Mouse (Mus musculus): ENCODE data around the gene Hes6. TPM values are rescaled to one million over a fixed set of nuclear protein-coding genes. Genes with fewer than 3 reads are reported as not detected.
A peak's percentile ranks its signal among the peaks of the same experiment; 100 is the strongest.

The Hes6 gene
- polyA plus RNA-seq, 2 experiments from 2014 or later, result 11.4 to 12.5 TPM

DNA sequence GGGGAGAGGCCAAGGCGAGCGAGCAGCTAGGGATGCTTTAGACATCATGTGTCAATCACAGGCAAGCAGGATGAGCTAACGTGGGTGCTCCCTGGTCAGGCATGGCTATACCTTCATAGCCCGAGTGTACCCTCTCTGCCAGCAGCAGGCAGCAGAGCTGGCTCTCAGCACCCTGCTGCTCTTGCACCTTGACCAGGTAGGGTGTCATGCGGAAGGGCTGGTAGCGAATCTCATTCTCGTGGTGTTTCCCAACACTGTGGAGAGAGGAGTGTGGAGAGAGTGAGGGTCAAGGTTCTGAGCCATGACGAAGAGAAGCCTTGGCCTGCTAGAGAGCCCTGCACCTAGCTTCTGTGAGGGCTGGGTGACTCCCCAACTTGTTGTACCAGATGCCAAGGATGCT lies 25.9 kb upstream of the Hes6 start:
- ATAC-seq, result no peak

- ATAC-seq, result no peak
These were observed 23.7 kb upstream of the Hes6 start for GRCm38 (mm10) chr1:91437573-91437972.

- no peak for ATAC-seq
These were observed 23.2 kb upstream of the Hes6 start for GRCm38 (mm10) chr1:91437083-91437400.

DNA sequence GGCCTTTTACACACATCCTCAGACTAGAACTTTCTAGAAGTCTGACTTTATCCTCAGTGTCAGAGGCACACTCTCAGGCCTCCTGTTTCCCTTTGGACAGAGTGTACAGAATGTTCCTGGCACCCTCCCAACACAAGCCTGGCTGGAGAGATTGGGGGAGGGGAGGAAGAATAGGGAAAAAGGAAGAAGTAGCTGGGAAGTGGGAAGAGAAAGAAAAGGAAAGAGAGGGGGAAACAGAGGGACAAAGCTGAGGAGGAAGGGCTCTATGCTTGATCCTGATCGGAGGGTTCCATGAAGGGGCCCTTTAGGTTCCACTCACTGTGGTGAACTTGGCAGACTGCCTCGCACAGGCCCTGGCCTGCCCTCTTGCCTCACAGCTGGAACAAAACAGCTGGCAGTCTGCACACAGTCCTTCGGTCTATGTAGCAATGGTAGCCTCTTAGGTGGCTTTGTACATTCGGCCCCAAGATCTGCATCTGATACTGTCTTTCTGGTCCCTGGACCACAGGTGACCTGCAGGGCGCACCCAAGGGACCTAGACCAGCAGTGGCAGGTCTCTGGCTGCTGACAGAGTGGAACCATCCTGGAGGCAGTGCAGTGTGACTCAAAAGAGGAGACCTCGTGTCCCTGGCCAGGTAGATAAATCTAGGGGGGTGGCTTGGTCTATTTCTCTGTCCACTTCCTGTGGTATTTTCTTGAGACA lies 22.7 kb upstream of the Hes6 start:
- ATAC-seq, result no peak

DNA sequence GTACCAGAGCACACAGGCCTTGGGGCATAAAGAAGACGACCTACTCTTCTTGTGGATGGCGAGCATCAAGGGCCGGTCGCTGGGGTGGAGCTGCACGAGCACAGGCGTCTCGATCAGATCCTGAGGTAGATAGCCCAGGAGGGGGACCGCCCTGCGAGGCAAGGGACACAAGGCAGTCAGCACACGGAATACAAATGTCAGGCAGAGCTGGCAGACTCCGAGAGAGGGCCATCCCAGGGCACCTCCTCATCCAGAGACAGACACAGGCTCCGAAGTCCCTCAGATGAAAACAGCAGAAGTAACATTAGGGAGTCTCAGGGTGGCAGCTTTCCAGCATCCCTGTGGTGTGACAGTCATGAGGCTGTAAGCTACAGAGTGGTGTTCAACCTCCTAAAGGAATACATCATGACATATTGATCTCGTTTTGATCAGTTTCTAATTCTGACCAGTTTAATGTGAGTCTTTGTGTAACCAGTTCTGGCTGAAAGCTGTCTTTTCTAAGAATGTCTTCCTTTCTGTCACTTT lies 21.8 kb upstream of the Hes6 start:
- ATAC-seq, result no peak

- ATAC-seq, result no peak
These were observed 21.1 kb upstream of the Hes6 start for GRCm38 (mm10) chr1:91434905-91435304.

GRCm38 (mm10) chr1:91430761-91431160 lies 16.9 kb upstream of the Hes6 start:
- no peak for ATAC-seq

DNA sequence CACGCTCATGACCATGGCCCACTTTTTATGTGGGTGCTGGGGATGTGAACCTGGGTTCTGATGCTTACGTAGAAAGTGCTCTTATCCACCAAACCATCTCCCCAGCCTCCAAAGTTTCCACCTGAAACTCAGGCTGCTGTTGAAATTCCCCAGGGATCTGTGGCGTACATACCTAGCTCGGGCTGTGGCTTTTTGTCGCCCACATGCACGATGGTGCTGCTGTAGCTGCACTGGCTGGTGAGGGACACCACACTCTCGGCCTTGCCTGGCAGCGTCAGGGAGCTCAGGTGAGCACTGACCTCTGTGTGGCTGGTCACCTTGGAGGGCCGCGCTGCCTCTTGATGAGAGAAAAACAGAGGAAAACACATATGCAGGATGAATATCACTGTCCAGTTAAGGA lies 15.4 kb upstream of the Hes6 start:
- ATAC-seq, result no peak

GRCm38 (mm10) chr1:91428614-91429013 lies 14.8 kb upstream of the Hes6 start:
- peak; percentile 84 for ATAC-seq

DNA sequence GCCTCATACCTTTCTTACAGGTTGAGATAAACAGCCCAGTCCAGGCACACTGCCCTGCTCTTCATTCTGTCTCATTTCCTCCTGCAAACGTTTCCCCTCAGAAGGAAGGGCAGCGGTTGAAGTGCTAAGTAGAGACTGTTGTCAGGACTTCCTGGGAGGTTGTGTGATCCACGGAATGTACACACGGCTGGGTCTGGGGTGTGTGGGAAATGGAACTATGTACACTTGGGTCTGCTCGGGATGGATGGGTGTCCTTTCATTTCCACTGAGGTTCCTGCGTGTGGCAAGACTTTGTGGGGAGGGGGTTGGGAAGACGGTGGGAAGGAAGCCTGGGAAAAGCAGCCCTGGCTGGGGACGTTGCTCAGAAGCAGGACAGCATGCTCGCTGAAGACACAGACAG lies 12.6 kb upstream of the Hes6 start:
- no peak for ATAC-seq

GRCm38 (mm10) chr1:91420601-91421065 lies 6.8 kb upstream of the Hes6 start:
- no peak for ATAC-seq

DNA sequence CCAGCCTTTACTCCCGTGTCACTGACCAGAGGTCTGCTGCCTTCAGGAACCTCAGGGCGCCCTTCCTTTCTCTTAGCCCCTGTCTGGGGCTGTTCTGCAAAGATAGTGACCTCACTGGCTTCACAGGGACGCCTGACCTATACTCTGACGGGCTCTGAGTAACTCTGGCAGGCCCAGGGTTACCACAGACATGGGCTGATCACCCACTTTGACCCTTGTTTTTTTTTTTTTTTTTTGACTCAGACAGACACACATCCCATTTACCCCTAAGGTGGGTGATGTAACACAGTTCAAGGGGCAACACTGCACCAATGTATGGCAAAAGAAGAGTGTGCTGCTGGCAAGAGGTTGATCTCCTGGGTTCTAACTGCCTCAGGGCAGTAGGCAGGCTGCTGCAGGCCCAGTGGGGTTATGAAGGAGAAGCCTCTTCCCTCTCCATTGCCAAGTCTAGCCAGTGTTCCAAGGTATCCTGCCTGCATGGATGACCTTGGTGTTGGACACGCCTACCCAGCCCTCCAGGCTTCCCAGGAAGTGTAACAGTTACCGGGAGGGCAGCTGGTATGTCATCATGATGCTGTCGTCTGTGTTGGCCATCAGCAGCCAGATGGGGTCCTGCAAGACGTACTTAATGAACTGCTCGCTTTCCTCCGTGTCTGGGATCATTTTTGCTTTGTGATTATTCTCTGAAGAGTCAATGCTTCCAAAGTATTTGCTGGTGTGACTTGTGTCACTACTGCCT lies 6.2 kb upstream of the Hes6 start:
- ATAC-seq, result no peak

GRCm38 (mm10) chr1:91417991-91418390 lies 4.2 kb upstream of the Hes6 start:
- ATAC-seq, result no peak

DNA sequence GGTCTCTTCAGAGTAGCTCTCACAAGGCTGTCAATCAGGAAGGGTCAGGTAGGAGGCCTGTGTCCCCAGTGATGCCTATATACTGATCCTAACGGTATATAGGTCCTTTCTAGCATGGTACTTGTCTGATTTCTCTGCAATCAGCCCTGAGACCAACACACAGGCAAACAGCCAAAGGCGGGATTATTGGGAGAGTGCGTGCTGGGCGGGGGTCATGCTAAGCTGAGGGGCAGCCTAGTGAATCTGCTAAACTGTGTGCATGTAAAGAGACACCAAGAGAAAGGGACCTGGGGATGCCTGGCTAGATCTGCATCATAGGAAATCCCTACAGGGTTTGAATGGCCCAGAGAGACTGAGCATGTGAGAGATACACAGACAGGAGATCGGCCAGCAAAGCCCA lies 1.5 kb upstream of the Hes6 start:
- ATAC-seq, result no peak

DNA sequence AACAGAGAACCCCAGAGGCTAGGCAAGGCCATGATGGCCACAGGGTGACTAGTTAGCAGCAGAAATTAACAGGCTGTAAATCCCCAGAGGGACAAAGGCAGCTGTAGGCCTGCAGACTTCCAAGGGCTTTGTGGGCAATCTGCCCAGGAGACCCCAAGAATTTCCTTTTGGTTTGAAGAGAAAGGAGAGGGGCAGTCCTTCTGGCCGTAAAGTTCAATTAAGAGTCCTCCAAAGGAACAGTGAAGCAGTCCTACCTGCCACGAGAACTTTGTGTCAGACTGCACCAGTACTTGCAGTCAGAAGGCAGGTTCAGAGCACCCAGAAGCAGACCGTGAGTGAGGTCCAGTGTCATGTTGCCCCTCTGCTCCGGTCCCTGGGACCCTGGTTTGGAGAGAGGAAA lies 1.1 kb upstream of the Hes6 start:
- ATAC-seq, result no peak

DNA sequence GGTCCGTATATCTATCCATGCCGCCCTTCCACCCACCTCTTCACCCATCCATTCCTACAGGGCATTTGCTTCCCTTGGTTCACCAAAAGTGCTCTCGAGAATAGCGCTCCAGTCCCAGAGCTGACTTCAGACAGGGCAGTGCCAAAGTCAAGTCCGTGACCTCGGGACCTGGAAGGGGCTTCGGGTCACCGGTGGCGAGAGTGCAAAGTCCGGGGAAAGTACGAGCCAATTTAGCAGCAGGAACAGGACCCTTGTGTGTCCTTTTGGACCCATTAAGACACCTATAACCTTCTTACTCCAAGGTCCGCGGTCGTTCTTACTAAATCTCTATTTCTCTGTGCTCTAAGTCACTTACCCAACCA lies 321 bp downstream of the Hes6 start:
- ATAC-seq, result peak; percentile 31

DNA sequence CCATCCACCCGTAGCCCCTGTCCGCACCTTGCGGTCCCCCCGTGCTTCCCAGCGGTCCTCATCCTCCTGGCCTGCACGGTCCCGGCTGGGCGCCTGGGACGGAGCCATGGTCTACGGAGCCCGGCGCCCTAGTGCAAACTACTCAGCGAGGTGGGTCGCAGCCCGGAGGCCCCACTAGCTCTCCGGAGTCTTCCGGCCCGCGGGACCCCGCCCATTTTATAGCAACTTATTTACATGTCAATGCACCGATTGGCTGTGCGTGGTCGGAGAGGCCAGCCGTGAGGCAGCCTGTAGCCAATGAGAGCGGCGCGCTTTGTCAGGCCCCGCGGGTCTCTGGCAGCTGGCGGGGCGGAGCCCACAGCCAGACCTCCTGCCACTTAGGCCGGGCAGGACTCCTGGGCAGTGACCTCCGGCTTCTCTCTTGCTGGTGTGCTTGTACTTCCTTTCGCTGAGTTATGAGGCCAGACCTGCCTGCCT lies 770 bp downstream of the Hes6 start:
- ATAC-seq, result peak; percentile 99

DNA sequence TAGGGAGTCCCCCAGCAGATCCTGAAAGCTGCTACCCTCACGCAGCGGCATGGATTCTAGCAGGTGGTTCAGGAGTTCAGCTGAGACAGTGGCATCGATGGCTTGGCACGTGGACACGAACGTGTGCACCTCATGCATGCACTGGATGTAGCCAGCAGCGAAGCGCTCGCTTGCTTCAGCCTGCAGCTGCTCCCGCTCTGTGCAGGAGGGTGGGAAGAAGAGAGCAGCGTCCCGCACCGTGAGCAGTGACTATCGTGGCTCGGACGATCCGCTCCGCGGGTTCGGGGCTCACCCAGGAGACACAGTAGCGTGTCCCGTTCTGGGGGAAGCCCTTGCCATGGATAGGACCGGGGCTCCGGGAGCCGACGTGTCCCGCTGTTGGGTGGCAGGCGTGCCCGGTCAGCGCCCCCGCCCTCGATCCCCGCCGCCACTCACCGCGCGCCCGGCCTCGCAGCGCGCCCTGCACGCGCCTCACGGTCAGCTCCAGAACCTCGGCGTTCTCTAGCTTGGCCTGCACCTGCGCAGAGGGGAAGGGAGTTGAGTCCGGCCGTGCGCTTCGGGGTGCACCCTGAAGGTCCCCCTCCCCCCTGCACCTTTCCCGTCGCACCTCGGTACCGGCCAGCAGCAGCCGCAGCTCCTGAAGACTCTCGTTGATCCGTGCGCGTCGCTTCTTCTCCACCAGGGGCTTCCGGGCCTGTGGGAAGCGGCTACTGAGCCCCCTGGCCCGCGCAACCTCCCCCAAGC lies 1.4 kb downstream of the Hes6 start:
- ATAC-seq, result peak; percentile 28

DNA sequence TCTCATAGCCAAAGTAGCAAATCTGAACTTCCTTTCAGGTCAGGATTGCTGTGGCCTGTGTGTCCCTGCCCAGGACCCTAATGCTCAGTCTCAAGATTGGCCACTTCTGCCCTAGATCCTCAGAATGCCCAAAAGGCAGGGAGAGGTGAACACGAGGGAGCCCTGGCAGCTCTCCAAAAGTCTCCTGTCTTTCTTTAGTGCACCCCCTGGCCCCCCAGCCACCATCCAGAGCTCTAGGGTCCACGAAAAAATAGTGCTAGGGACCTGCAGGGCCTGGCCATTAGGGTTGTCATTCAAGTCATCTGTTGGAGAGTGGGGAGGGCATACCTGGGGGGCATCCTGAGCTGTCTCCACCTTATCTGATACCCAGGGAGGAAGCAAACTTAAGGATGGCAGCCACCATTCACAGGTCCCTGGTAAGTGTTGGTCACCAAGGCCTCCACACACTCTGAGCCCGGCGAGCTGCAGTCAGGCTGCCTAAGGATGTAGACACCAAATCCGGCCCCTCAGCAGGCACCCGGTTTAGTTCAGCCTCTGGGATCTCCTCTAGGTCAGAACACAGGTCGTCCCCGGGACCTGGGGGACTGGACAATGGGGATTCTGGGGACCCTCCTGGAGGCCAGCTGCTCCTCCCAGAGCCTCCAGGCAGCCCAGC lies 2.1 kb downstream of the Hes6 start:
- ATAC-seq, result no peak

- ATAC-seq, result no peak
These were observed 6.0 kb downstream of the Hes6 start for GRCm38 (mm10) chr1:91407819-91408218.

DNA sequence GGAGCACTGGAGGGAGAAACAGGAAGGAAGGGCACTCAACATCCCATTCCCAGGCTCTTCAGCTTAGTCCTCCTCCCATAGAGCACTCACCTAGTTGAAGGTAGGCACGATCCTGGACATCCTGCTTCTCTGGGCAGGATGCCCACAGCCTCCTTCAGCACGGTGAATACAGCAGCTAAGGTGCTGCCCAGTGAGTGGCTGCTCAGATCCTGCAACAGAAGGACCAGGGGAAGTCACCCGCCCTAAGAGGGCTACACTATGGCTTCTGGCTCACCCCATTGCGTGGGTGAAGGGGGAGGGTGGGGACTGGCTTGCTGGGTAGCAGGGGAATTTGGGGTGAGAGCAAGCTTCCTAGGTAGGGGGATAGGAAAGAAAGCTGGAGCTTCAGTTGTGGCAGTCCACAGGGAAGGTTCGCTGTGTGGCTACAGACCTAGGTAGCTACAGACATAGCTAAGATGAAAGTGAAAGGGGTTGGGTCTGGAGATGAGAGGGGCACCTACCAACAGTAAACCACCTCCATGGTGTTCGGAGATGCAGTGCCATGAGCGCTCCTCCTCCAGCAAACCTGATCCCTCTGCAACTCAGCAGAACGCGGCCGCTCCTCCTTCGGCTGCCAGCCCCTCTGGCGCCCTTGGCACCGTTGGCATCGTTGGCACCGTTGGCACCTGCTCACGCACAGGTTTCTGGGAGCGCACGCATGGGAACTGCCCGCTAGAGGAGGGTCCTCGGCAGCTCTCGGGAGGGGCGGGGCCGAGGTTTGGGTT lies 8.2 kb downstream of the Hes6 start:
- peak; percentile 64 for ATAC-seq

- ATAC-seq, result no peak
These were observed 8.9 kb downstream of the Hes6 start for GRCm38 (mm10) chr1:91404976-91405375.

Measured in CD4-positive, CD25-positive, alpha-beta regulatory T cell, adult 4 months (primary cell).